Mouse (Mus musculus) spleen, postnatal 36 days (tissue): ENCODE results near the gene Eci1.
A peak's percentile ranks its signal among the peaks of the same experiment; 100 is the strongest.
"Not testable (repeated sequence)": the region's sequence is repeated elsewhere in the genome, so short reads cannot be mapped to it uniquely, and the experiment has no call there.

Source experiments
- DNase-seq, 2 experiments: peaks; one replicate each; pipeline ENCODE4 v3.0.0; 2022; ENCODE audit warnings: low spot score in 2 of 2, mixed read lengths in 1 of 2

Gene Eci1

DNA sequence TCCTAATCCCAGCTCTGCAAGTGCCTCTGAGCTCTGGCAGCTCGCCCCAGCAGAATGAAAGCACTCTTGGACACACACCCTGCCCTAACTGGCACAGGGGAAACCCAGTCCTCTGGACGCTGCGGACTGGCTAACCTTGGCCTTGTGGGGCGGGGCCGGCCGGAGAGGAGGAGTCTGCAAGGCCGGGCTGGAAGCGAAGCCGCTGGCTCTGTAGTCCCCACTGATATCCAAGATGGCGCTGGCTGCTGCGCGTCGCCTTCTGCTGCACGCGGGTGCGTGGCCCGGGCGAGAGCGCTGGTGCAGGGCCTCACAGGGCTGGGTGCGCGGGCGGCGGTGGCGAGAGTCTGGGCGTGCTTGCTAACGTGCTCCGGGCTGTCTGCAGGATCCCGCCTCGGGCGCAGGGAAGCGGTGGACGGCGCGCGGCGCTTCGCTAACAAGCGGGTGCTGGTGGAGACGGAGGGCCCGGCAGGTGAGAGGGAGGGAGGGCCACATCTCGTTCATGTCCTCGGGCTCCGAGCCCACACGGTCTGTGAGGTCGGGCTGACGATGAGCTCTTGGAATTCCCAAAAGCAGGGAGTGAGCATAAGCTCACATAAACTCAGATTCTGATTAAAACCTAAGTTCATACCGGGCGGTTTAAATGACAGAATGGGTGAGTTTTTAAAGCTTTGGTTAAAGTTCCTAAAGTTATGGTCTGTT, at the start of gene Eci1:
Gene Eci1, plus strand, starts transcription at position 171 of the 699 bp plus-strand sequence.
- DNase-seq: peak; percentile 93 to 94

GRCm38 (mm10) chr17:24378496-24378895, 47.9 kb upstream of the Eci1 start:
- DNase-seq: no peak

- DNase-seq: no peak
These were observed 42.7 kb upstream of the Eci1 start for GRCm38 (mm10) chr17:24383789-24384188.

DNA sequence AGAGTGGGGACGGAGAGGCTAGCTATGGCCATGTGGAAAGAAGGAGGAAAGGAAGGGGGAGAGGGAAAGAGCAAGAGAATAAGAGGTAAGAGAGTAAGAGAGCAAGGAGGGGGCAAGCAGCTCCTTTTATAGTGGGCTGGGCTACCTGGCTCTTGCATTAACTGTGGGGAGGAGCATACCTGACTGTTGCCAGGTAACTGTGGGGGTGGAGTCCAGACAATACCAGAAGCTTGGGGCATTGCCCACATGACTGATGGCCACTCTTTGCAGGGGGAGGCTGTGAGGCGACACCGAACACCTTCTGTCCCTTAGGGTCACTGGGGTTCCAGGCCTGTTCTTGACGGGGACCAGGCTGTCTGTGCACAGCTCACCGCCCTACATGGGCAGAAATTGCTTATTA, 37.7 kb upstream of the Eci1 start:
- no peak for DNase-seq

- no peak for DNase-seq
These were observed 36.6 kb upstream of the Eci1 start for GRCm38 (mm10) chr17:24389865-24390264.

- DNase-seq: no peak
These were observed 35.3 kb upstream of the Eci1 start for GRCm38 (mm10) chr17:24391149-24391548.

DNA sequence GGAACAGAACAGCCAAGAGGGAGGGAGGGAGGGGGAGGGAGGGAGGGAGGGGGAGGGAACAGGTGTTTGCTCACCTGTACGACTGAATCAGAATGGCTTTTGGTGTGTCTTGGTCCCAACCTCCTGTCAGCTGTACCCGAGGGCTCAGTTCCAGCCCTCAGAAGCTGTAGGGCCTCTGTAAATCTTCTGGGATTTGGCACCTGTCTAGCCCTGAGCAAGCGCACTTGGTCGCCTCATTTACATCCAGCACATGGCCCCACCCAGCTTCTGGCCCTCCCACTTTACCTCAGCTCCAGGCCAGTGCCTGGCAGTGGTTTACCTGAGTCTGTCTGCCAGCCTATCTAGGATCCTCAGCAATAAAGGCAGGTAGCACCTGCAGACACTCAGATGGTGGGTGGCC, 32.9 kb upstream of the Eci1 start:
- no peak for DNase-seq

GRCm38 (mm10) chr17:24394456-24394855, 32.0 kb upstream of the Eci1 start:
- no peak for DNase-seq

DNA sequence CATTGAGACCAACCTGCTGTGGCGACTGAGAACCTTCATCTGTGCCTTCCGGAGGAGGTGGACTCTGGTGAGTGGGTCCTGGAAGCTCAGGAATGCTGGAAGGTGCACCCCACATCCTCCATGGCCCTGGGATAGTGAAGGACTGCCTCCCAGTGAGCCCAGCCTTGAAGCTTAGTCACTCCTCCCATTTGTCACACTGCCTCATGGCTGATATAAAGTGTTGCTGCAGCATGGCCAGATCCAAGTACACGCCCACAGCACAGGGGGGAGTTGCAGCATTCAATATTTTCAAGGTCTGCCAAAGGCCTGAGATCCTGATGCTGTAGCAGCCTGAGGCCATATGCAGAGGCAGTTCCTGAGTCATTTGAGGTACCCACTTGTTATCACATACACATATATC, 24.1 kb upstream of the Eci1 start:
- no peak for DNase-seq

GRCm38 (mm10) chr17:24407116-24407803, 19.2 kb upstream of the Eci1 start:
- DNase-seq: no peak

- DNase-seq: peak; percentile 37 to 47
These were observed 12.8 kb upstream of the Eci1 start for GRCm38 (mm10) chr17:24413557-24414211.

DNA sequence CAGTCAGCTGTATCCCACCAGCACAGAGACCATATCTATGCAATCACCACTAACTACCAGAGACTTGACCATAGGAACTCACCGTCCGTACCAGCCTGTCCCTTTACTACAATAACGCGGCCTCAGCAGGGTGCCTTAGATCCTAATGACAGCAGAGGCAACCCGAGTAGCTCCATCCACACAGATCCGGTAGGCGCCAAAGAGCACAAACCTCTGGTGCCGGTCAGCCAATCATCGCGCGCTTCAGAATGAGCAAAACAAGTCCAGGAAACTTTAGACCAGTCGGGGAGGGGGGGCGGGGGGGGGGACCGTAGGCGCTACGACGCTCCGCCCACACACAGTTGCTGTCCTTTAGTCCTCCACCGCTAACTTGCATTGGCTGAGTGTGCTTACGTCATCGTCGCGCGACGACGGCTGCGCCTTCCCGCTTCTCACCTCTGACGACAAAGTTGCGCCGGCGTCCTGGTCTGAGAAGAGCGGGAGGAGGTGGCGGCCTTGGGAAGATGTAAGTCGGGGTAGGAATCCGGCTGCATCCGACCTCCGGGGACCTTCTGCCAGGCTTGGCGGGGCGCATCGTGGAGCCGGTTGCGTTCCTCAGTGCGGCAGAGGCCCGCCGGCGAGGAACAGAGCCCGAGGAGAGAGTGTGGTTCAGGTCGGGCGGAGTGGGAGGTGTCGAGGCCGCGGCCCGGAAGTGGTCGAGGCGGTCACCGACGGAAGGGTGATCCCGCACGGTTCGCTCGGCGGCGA, 12.0 kb upstream of the Eci1 start, which contains the start of gene Rnps1:
Gene Rnps1, plus strand, starts transcription at position 336 of the 747 bp plus-strand sequence.
- peak; percentile 91 to 93 for DNase-seq

GRCm38 (mm10) chr17:24415011-24415410, 11.4 kb upstream of the Eci1 start:
- DNase-seq: no peak

GRCm38 (mm10) chr17:24416051-24416652, 10.3 kb upstream of the Eci1 start:
- DNase-seq: no peak

DNA sequence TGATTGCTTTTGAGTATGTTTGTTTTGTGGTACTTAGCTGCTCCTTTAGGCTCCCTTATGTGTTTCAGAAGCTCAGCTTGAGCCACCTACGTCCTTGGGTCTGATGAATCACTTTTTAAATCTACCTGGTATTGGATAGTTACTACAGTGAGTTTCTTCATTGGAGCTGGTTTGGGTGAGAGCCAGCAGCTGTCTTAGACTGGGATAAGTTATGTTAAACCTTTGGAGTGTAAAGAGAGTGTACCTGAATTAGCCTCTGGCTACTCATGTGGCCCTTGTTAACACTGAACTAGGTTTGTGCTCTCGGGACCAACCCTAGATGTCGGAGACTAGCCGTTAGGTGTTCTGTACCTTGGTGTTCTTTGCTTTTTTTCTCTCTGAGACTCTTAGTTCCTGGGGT, 3.3 kb upstream of the Eci1 start:
- DNase-seq: no peak

- no peak for DNase-seq
These were observed 2.0 kb upstream of the Eci1 start for GRCm38 (mm10) chr17:24424489-24424888.

DNA sequence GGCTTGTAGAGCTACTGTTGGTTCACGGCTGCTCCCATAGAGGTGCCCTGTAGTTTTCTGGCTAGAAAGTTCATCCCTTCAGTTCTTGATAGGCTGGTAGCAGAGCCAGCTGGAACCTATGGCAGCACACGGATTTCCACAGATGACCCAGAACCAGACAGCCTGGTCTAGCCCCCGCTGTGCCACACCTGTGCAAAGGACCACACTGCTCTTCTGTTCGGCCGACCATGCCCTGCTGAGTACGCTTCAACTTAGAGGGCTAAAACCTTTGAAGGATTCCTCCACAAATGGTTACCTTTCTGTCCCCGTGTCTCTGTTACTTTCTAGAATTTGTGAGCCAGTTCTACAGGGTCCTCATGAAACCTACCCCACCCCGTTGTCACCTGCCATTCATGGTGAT, 1.1 kb upstream of the Eci1 start:
- DNase-seq: not testable (repeated sequence)

DNA sequence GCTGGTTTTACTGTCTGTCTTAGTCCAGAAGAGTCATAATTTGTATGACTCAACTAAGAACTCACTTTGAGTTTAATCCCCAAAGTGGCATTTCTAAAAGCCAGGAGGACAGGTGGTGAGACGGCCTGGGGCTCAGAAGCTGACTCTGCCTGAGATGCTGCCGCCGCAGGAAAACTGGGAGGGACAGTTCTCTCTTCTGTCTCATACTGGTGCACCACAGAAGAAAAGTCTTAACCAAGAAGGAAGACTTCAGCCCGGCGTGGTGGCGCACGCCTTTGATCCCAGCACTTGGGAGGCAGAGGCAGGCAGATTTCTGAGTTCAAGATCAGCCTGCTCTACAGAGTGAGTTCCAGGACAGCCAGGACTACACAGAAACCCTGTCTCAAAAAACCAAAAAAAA, 536 bp upstream of the Eci1 start:
- no peak for DNase-seq

GRCm38 (mm10) chr17:24427170-24427557, 723 bp downstream of the Eci1 start:
- no peak for DNase-seq

DNA sequence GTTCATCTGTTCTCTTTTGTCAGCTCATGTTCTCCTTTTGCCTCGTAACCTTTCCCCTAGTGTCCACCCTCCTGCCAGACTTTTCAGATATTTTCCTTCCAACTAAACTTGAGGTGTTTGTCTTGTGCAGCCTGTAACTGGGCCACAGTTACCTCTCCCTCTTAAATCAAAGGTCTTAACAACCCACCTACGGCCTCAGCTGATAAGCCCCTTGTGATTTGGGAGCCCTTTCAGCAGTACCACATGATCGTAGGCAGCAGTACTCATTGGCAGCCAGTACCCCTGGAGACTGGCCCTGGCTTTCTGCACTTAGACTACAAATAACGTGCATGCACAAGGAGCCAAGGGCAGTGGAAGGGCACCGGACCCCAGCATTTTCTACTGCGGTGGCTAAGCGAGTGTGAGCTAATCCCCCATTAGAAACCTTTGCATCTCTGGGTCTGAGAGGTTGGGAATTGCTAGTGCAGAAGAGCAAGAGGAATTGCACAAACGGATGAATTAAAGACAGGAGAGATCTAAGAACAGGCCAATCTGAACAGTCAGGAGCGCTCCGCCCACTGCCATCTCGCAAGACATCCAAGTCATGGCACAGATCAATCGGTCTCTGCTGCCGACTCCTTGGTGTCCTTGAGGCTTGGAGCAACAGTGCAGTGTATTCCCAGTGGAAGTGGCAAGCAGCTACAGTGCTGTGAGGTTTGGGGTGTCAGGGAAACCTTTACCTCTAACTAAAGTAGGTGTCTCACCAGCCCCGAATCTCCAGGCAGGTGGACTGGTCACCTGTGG, 3.0 kb downstream of the Eci1 start:
- DNase-seq: no peak

DNA sequence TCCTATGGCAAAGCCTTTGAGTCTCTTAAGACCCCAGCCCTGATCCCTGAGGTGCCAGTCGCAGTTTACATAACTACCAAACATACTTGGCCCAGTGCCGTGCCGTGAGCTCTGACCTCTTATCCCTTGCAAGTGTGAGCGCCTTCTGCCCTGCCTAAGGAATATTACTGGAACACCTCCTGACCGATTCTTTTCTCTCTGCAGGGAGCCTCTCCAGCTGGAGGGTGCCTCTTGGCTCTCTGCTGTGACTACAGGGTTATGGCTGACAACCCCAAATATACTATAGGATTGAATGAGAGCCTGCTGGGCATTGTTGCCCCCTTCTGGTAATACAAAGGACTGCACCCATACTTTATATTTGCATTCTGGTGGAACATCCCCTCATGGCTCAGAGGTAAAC, 10.6 kb downstream of the Eci1 start:
- peak in 1 of 2 experiments; percentile 55 for DNase-seq
